Mouse (Mus musculus): Measurements from ENCODE around the gene Cabp7.

Cabp7 gene

GRCm38 (mm10) chr11:4769881-4770280 is 23.3 kb upstream of the Cabp7 start:
- TF ChIP-seq POU5F1 (IDR thresholded peaks at IDR 0.05; ENCODE audit: borderline replicate concordance, low read length) (no peak), NANOG (IDR thresholded peaks at IDR 0.05; ENCODE audit: borderline replicate concordance, low read length) (no peak)
- Histone ChIP-seq H3K4me3 (replicated peaks; ENCODE audit: low read length) (no peak overlapping the region), H3K9me3 (ENCODE audit: low read length) (no peaks in the 10 kb centered on the region), H3K27me3 (ENCODE audit: insufficient read depth, low read length) (no peaks in the 10 kb centered on the region), H3K4me1 (replicated peaks; ENCODE audit: low read depth, low read length) (peaks cover 85% of the 10 kb centered on the region), H3K36me3 (ENCODE audit: insufficient read depth, low read length) (peaks cover 87% of the 10 kb centered on the region)

- Histone ChIP-seq H3K36me3 (ENCODE audit: insufficient read depth, low read length) (peaks cover 81% of the 10 kb centered on the region), H3K4me1 (replicated peaks; ENCODE audit: low read depth, low read length) (peaks cover 89% of the 10 kb centered on the region), H3K9me3 (ENCODE audit: low read length) (no peaks in the 10 kb centered on the region), H3K4me3 (replicated peaks; ENCODE audit: low read length) (no peak overlapping the region), H3K27me3 (ENCODE audit: insufficient read depth, low read length) (no peaks in the 10 kb centered on the region)
- TF ChIP-seq NANOG (IDR thresholded peaks at IDR 0.05; ENCODE audit: borderline replicate concordance, low read length) (no peak), POU5F1 (IDR thresholded peaks at IDR 0.05; ENCODE audit: borderline replicate concordance, low read length) (no peak), CTCF (conservative IDR thresholded peaks at IDR 0.05; ENCODE audit: low read length) (no peak)
These were observed 22.7 kb upstream of the Cabp7 start for GRCm38 (mm10) chr11:4769293-4769692.

GRCm38 (mm10) chr11:4768399-4768798 is 21.8 kb upstream of the Cabp7 start:
- peaks cover 89% of the 10 kb centered on the region for H3K4me1 ChIP-seq (replicated peaks; ENCODE audit: low read depth, low read length)
- H3K36me3 ChIP-seq (ENCODE audit: insufficient read depth, low read length): peaks cover 72% of the 10 kb centered on the region
- H3K27me3 ChIP-seq (ENCODE audit: insufficient read depth, low read length): no peaks in the 10 kb centered on the region
- TF ChIP-seq POU5F1 (IDR thresholded peaks at IDR 0.05; ENCODE audit: borderline replicate concordance, low read length): no peak
- TF ChIP-seq CTCF (conservative IDR thresholded peaks at IDR 0.05; ENCODE audit: low read length): no peak
- no peak for TF ChIP-seq NANOG (IDR thresholded peaks at IDR 0.05; ENCODE audit: borderline replicate concordance, low read length)
- H3K9me3 ChIP-seq (ENCODE audit: low read length): no peaks in the 10 kb centered on the region
- no peak overlapping the region for H3K4me3 ChIP-seq (replicated peaks; ENCODE audit: low read length)

- H3K9me3 ChIP-seq (ENCODE audit: low read length): no peaks in the 10 kb centered on the region
- H3K4me1 ChIP-seq (replicated peaks; ENCODE audit: low read depth, low read length): peaks cover 79% of the 10 kb centered on the region
- peaks cover 33% of the 10 kb centered on the region for H3K36me3 ChIP-seq (ENCODE audit: insufficient read depth, low read length)
- H3K27me3 ChIP-seq (ENCODE audit: insufficient read depth, low read length): peaks cover 25% of the 10 kb centered on the region
- no peak overlapping the region for H3K4me3 ChIP-seq (replicated peaks; ENCODE audit: low read length)
- TF ChIP-seq NANOG (IDR thresholded peaks at IDR 0.05; ENCODE audit: borderline replicate concordance, low read length): peak; percentile 58
- TF ChIP-seq CTCF (conservative IDR thresholded peaks at IDR 0.05; ENCODE audit: low read length): no peak
These were observed 17.9 kb upstream of the Cabp7 start for GRCm38 (mm10) chr11:4764476-4764875.

GRCm38 (mm10) chr11:4763631-4764030 is 17.1 kb upstream of the Cabp7 start:
- Histone ChIP-seq H3K36me3 (ENCODE audit: insufficient read depth, low read length) (peaks cover 25% of the 10 kb centered on the region), H3K4me3 (replicated peaks; ENCODE audit: low read length) (no peak overlapping the region), H3K9me3 (ENCODE audit: low read length) (no peaks in the 10 kb centered on the region), H3K27me3 (ENCODE audit: insufficient read depth, low read length) (peaks cover 28% of the 10 kb centered on the region), H3K4me1 (replicated peaks; ENCODE audit: low read depth, low read length) (peaks cover 75% of the 10 kb centered on the region)
- no peak for TF ChIP-seq POU5F1 (IDR thresholded peaks at IDR 0.05; ENCODE audit: borderline replicate concordance, low read length)
- TF ChIP-seq NANOG (IDR thresholded peaks at IDR 0.05; ENCODE audit: borderline replicate concordance, low read length): no peak
- TF ChIP-seq CTCF (conservative IDR thresholded peaks at IDR 0.05; ENCODE audit: low read length): no peak

- H3K27me3 ChIP-seq (ENCODE audit: insufficient read depth, low read length): peaks cover 28% of the 10 kb centered on the region
- H3K9me3 ChIP-seq (ENCODE audit: low read length): no peaks in the 10 kb centered on the region
- H3K4me1 ChIP-seq (replicated peaks; ENCODE audit: low read depth, low read length): peaks cover 68% of the 10 kb centered on the region
- peaks cover 14% of the 10 kb centered on the region for H3K36me3 ChIP-seq (ENCODE audit: insufficient read depth, low read length)
- H3K4me3 ChIP-seq (replicated peaks; ENCODE audit: low read length): no peak overlapping the region
- TF ChIP-seq POU5F1 (IDR thresholded peaks at IDR 0.05; ENCODE audit: borderline replicate concordance, low read length) (no peak), NANOG (IDR thresholded peaks at IDR 0.05; ENCODE audit: borderline replicate concordance, low read length) (no peak), CTCF (conservative IDR thresholded peaks at IDR 0.05; ENCODE audit: low read length) (no peak)
These were observed 15.9 kb upstream of the Cabp7 start for GRCm38 (mm10) chr11:4762511-4762910.

GRCm38 (mm10) chr11:4761991-4762390 is 15.4 kb upstream of the Cabp7 start:
- TF ChIP-seq POU5F1 (IDR thresholded peaks at IDR 0.05; ENCODE audit: borderline replicate concordance, low read length) (no peak), CTCF (conservative IDR thresholded peaks at IDR 0.05; ENCODE audit: low read length) (no peak), NANOG (IDR thresholded peaks at IDR 0.05; ENCODE audit: borderline replicate concordance, low read length) (no peak)
- peaks cover 8% of the 10 kb centered on the region for H3K36me3 ChIP-seq (ENCODE audit: insufficient read depth, low read length)
- H3K4me1 ChIP-seq (replicated peaks; ENCODE audit: low read depth, low read length): peaks cover 69% of the 10 kb centered on the region
- H3K9me3 ChIP-seq (ENCODE audit: low read length): no peaks in the 10 kb centered on the region
- peaks cover 28% of the 10 kb centered on the region for H3K27me3 ChIP-seq (ENCODE audit: insufficient read depth, low read length)
- H3K4me3 ChIP-seq (replicated peaks; ENCODE audit: low read length): no peak overlapping the region

- no peak for TF ChIP-seq NANOG (IDR thresholded peaks at IDR 0.05; ENCODE audit: borderline replicate concordance, low read length)
- TF ChIP-seq POU5F1 (IDR thresholded peaks at IDR 0.05; ENCODE audit: borderline replicate concordance, low read length): no peak
- TF ChIP-seq CTCF (conservative IDR thresholded peaks at IDR 0.05; ENCODE audit: low read length): no peak
- Histone ChIP-seq H3K4me1 (replicated peaks; ENCODE audit: low read depth, low read length) (peaks cover 75% of the 10 kb centered on the region), H3K9me3 (ENCODE audit: low read length) (no peaks in the 10 kb centered on the region), H3K27me3 (ENCODE audit: insufficient read depth, low read length) (peaks cover 28% of the 10 kb centered on the region), H3K36me3 (ENCODE audit: insufficient read depth, low read length) (no peaks in the 10 kb centered on the region), H3K4me3 (replicated peaks; ENCODE audit: low read length) (no peak overlapping the region)
These were observed 13.9 kb upstream of the Cabp7 start for GRCm38 (mm10) chr11:4760438-4760837.

- Histone ChIP-seq H3K4me3 (replicated peaks; ENCODE audit: low read length) (no peak overlapping the region), H3K9me3 (ENCODE audit: low read length) (peaks cover 10% of the 10 kb centered on the region), H3K36me3 (ENCODE audit: insufficient read depth, low read length) (no peaks in the 10 kb centered on the region), H3K27me3 (ENCODE audit: insufficient read depth, low read length) (peaks cover 28% of the 10 kb centered on the region), H3K4me1 (replicated peaks; ENCODE audit: low read depth, low read length) (peaks cover 52% of the 10 kb centered on the region)
- no peak for TF ChIP-seq NANOG (IDR thresholded peaks at IDR 0.05; ENCODE audit: borderline replicate concordance, low read length)
- no peak for TF ChIP-seq POU5F1 (IDR thresholded peaks at IDR 0.05; ENCODE audit: borderline replicate concordance, low read length)
- TF ChIP-seq CTCF (conservative IDR thresholded peaks at IDR 0.05; ENCODE audit: low read length): no peak; the same call in 1 of the 2 replicates
These were observed 11.2 kb upstream of the Cabp7 start for GRCm38 (mm10) chr11:4757789-4758158.

All from E14TG2a.4 (cell line).